Mouse (Mus musculus) embryonic fibroblast, embryonic 13.5 days (primary cell): ENCODE results near the gene Casd1.

Source experiments
- CTCF ChIP-seq: IDR thresholded peaks from 2 replicates; pipeline ENCODE4 v1.5.1; 2011; ENCODE audit warnings: mild to moderate bottlenecking, control low read depth, low read length, moderate library complexity, borderline replicate concordance; ENCODE audit not compliant: insufficient read depth
- POLR2A ChIP-seq: IDR thresholded peaks from 2 replicates; pipeline ENCODE4 v1.6.1; 2011; ENCODE audit warnings: low read depth, mild to moderate bottlenecking, control low read depth, low read length, moderate library complexity

DNA sequence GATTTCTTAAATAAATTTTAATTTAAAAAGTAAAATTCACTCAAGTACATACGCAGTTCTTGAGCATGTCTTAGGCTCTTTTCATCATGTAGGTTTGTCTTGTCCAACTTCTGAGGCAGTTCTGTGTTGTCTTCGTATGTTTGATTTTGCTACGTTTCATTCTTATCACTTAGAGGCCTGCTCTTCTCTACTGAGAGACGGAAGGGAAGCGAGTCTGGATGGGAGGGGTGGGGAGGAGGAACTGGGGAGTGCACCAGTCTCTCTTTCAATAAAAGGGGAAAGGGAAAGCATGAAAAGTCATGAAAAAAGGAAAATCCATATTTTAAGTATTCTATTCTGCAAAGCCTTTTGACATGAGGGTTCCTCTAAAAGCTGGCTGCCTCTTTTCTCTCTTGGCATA lies 54.8 kb downstream of the Casd1 start:
- TF ChIP-seq CTCF (no peak), POLR2A (no peak)
